Mouse (Mus musculus) heart, postnatal 14 days (tissue): ENCODE data around the gene Lasp1. TPM values are rescaled to one million over a fixed set of nuclear protein-coding genes. Genes with fewer than 3 reads are reported as not detected.

Experiments
- DNase-seq, 2 experiments: peaks; one replicate each; pipeline ENCODE4 v3.0.0; 2021 to 2022
- intact Hi-C: fragments of 180-260 bp; cut with DNase I; formaldehyde crosslinking; loops from one replicate; pipeline ENCODE4 v1.15.1; 2025
- long read RNA-seq, 2 experiments: library from polyadenylated mRNA; stranded (forward); transcript quantifications; one replicate each; pipeline ENCODE4 v2.0.0; 2021
- total RNA-seq, 2 experiments: library from RNA; stranded (reverse); gene quantifications; 2 replicates each; pipeline ENCODE4 v1.2.3; 2021

The Lasp1 gene
- total RNA-seq: 10 to 100 TPM; 47.8 to 49.6 TPM
- long read RNA-seq, experiment 1, transcript Lasp1-201 (7 exons, 3,540 nt): major isoform, 38 of 53 reads
- long read RNA-seq, experiment 1, partial matches to known transcripts: 2 of 53 reads
- long read RNA-seq, experiment 1, other reads (novel, unspliced or antisense): 10 of 53 reads
- long read RNA-seq, experiment 2, transcript Lasp1-201 (7 exons, 3,540 nt): major isoform, 36 of 57 reads
- long read RNA-seq, experiment 2, transcript Lasp1-205 (3 exons, 758 nt): minor isoform, 6 of 57 reads
- long read RNA-seq, experiment 2, partial matches to known transcripts: 3 of 57 reads
- long read RNA-seq, experiment 2, other reads (novel, unspliced or antisense): 12 of 57 reads

DNA sequence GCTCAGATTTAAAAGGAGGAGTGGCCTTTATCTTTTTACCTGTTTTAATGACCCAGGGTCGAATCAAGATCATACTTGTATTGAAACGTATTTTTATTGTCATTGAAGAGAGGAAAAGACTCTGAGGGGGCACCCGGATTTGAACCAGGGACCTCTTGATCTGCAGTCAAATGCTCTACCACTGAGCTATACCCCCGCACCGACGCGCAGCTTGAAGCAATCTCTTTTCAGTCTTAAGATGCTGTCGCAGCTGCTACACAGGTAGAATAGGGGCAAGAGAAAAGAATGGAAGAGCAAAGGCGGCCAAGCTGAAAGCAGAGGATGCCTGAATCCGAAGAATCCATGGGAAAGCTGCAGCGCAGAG lies at the start of gene Lasp1:
Gene Lasp1 (plus strand): TSS at position 219 of the 364 bp plus-strand sequence.
- DNase-seq: peak; percentile 83 to 88
- intact Hi-C loops: loop anchor here (2.0 kb wide), 1 partner anchor 190 kb away; no protein-coding TSS in a partner anchor

- no peak for DNase-seq
- intact Hi-C loops: no loop called here
Measured at GRCm38 (mm10) chr11:97753277-97753676, 45.5 kb upstream of the Lasp1 start.

DNA sequence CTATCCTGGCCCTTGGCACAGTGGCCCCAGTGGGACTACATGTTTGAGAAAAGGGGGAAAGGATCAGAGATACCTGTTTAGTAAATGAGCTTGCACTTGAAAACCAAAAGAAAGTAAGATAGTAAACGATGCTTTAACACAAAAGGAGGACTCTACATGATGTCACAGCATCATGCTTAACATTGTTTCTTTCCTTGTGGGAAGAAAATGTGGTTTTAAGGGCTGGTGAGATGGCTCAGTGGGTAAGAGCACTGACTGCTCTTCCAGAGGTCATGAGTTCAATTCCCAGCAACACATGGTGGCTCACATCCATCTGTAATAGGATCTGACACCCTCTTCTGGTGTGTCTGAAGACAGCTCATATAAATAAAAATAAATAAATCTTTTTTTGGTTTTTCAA lies 40.7 kb upstream of the Lasp1 start:
- no peak for DNase-seq
- intact Hi-C loops: no loop called here

- intact Hi-C loops: no loop called here
- no peak for DNase-seq
Measured at GRCm38 (mm10) chr11:97758942-97759341, 39.9 kb upstream of the Lasp1 start.

GRCm38 (mm10) chr11:97761638-97762037 lies 37.2 kb upstream of the Lasp1 start:
- no peak for DNase-seq
- intact Hi-C loops: no loop called here

- intact Hi-C loops: loop anchor here (2.0 kb wide), 1 partner anchor 16 kb away; the partner anchor contains the start of gene Rpl23
- DNase-seq: peak; percentile 90 to 97
Measured at GRCm38 (mm10) chr11:97766154-97766881, 32.5 kb upstream of the Lasp1 start, which contains the start of gene Cwc25. Gene Cwc25, minus strand, starts transcription at chr11:97766556.

DNA sequence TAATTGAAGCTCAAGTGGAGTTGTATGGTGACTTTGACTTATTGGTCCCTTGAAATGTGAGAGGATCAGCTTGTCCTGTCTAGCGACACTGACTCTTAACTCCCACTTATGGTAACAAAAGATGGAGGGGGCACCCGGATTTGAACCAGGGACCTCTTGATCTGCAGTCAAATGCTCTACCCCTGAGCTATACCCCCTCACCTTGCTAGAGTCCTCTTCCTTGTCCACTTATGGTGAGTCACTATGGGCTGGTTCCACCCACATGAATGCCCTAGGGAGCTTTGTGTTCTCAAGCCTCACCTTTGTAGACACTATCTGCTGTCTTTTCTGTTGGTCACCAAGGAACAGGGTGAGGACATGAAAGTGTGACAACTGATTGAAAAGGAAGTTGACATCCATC lies 29.1 kb upstream of the Lasp1 start:
- no peak for DNase-seq
- intact Hi-C loops: no loop called here

DNA sequence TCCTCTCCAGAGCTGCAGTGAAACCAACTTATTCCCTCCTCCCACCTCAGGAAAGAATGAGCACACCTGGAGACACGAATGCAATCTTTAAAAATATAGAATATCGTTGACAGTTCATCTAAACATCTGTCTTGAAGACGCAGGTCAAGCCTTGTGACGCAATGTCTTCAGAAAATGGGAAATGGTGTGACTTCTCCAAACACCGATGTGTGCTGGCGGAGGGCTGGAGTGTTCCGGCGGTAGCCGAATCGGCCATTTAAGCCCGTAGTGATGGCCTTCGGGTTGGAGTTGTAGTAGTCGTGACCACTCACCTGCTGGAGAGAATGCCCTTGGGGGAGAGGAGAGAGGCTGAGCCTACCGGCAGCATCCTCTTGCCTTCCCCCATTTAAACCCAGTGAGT lies 27.4 kb upstream of the Lasp1 start:
- DNase-seq: no peak
- intact Hi-C loops: no loop called here

- DNase-seq: no peak
- intact Hi-C loops: no loop called here
Measured at GRCm38 (mm10) chr11:97775186-97775585, 23.6 kb upstream of the Lasp1 start.

GRCm38 (mm10) chr11:97775808-97776496 lies 22.8 kb upstream of the Lasp1 start, which contains the start of gene 1700001P01Rik:
Gene 1700001P01Rik, minus strand, starts transcription at chr11:97775918.
- intact Hi-C loops: no loop called here
- DNase-seq: no peak

DNA sequence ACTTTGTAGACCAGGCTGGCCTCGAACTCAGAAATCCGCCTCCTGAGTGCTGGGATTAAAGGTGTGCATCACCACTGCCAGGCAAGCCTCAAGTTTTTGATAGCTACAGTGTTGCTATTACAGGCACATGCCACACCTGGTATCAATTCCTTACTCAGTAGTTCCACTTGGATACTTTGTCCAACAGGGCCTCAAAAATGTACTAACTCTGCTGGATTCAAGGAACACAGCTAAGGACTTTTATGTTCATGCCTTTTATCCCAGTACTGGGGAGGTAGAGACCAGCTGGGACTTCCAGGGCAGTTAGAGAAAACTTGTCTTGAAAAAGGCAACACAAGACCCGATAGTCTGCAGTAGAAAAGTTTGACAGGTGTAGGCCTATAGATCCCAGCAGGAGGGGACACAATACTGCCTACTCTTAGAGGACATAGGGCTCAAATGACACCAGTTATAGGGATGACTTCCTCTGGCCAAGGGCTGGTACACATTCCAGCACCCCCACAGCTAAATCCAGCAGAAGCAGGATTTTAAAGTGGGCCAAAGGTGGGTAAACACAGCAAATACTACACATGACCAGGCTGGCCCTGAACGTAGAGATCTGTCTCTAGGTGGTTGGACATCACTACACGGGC lies 22.2 kb upstream of the Lasp1 start:
- no peak for DNase-seq
- intact Hi-C loops: no loop called here

DNA sequence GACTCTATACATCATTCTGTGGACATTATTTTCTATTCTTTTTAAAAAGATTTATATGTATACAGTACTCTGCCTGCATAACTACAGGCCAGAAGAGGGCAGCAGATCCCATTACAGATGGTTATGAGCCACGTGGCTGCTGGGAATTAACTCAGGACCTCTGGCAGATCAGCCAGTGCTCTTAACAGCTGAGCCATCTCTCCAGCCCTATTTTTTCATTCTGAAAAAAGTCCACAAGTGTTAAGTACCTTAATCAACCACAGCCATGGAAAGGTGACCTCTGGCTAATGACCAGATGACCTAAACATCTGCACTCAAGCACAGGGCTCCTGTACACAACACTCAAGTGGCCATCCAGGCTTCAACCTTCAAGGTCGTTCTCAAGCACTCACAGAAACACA lies 21.7 kb upstream of the Lasp1 start:
- peak in 1 of 2 experiments; percentile 30 for DNase-seq
- intact Hi-C loops: no loop called here

DNA sequence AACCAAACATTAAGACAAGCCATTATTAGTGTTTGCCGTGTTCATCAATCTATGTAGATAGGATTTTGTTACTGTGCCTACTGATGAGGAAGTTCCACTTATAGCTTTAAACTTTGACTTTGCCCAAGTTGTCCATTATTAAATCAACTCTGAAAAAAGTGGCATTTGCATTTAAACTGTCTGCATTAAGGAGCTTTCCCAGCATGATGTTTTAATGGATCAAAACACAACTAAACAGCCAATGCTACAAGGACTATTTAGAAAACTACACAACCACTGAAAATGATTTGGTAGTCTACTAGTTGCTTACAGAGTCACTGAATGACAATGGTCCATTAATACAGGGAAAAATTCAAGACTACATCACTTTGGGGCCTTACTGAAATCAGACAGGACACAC lies 19.9 kb upstream of the Lasp1 start:
- intact Hi-C loops: no loop called here
- no peak for DNase-seq

DNA sequence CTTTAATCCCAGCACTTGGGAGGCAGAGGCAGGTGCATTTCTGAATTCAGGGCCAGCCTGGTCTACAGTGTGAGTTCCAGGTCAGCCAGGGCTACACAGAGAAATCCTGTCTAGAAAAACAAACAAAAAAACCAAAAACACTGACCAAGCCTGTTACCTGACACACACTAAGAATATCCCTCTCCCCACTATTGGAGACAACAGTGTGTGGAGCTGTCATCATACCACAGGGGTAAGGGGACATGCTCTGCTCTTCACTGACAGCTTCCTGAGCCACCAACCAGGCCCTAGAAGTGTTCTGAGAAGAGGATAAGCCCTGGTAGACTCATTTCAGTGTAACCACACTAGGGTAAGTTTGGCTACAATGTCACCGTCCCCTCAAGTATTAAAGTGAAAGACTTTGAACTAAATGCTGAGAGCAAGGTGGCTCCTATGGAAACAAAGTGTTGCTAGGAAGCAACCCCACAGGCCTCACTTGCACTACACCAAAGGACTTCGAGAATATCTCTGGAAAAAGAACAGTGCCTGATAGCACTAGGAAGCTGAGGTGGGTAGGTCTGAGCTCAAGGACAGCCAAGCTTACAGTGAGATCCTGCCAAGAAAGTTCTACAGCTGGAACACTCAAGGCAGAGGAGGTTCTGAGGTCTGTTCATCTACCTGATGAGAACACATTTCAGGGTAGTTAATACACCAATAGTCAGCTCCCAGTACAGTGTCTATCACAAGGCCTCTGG lies 18.7 kb upstream of the Lasp1 start:
- DNase-seq: no peak
- intact Hi-C loops: no loop called here

- intact Hi-C loops: no loop called here
- DNase-seq: no peak
Measured at GRCm38 (mm10) chr11:97781478-97781831, 17.3 kb upstream of the Lasp1 start.

DNA sequence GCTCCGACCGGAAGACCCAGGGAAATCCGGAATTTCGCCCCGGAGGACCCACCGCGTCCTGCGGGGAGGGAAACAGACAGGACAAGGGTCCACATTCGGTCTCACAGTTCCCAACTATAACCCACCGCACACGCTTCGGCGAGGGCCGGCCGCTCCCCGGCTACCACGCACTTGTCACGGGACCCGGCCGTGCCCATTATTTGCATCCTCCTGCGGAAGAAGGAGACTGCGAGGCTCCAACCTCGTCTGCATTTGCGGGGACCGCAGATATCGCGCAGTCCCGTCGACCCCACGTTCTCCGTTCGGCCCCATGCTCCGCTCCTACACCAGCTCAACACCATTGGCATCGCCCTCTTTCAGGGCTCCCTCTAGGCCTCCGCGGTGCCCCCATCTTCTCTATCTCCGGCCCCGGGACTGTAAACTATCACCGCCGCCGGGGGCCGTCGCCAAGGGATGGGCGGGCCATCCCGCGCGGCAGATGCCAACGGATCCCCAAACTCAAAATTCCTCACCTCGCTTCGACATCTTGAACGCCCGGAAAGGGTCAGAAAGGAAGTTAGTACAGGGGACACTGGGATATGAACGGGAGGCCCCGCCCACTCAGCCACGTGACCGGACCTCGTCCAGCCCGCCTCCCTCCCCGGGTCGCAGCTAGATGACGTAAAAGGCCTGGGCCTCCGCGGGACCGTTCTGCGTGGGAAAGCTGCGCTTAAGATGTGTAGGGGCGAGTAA lies 16.8 kb upstream of the Lasp1 start, which contains the start of gene Rpl23:
Gene Rpl23 (minus strand): TSS at position 606 of the 732 bp plus-strand sequence.
- peak; percentile 99 to 100 for DNase-seq
- intact Hi-C loops: loop anchor here (2.0 kb wide), 1 partner anchor 15 kb away; the partner anchor contains the start of gene Cwc25

GRCm38 (mm10) chr11:97782564-97782895 lies 16.3 kb upstream of the Lasp1 start:
- intact Hi-C loops: loop anchor here (2.0 kb wide), 1 partner anchor 16 kb away; the partner anchor contains the start of gene Cwc25
- no peak for DNase-seq

DNA sequence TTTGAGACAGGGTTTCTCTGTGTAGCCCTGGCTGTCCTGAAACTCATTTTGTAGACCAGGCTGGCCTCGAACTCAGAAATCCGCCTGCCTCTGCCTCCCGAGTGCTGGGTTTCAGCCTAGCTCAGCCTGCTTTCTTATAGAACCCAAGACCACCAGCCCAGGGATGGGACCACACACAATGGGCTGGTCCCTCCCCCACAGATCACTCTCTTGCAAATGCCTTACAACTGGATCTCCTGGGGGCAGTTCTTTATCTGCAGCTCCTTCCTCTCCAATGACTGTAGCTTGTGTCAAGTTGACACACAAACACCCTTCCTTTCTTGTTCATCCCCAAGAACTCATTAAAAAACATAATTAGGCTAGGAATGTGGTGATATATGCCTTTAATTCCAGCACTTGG lies 10.8 kb upstream of the Lasp1 start:
- intact Hi-C loops: no loop called here
- DNase-seq: no peak

DNA sequence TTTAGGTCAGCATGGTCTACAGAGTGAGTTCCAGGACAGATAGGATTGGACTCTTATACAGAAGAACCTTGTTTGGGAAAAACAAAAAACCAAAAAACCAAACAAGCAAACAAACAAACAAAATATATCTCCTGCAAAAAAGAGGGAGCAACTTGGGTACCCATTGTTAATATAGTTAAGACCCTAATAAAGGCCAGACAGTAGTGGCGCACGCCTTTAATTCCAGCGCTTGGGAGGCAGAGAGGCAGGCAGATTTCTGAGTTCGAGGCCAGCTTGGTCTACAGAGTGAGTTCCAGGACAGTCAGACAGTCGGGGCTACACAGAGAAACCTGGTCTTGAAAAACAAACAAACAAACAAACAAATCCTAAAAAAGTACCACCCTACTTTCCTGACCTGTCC lies 9.1 kb upstream of the Lasp1 start:
- intact Hi-C loops: no loop called here
- no peak for DNase-seq
